Mouse (Mus musculus) brain, embryonic 14.5 days (tissue): Measurements from ENCODE around the gene Ube3a. TPM values are rescaled to one million over a fixed set of nuclear protein-coding genes. Genes with fewer than 3 reads are reported as not detected.

ENCODE experiments used
- DNase-seq: peaks from one replicate; pipeline ENCODE4 v3.0.0-alpha.2; 2011; ENCODE audit warnings: low read depth
- CTCF ChIP-seq: fragments of 200-500 bp; IDR thresholded peaks from 2 replicates; pipeline ENCODE4 v1.5.1; 2012; ENCODE audit warnings: inconsistent platforms, mild to moderate bottlenecking, moderate library complexity, borderline replicate concordance; ENCODE audit not compliant: insufficient read depth, insufficient read length; ENCODE audit errors: extremely low read depth
- POLR2A ChIP-seq: fragments of 200-500 bp; IDR thresholded peaks from 2 replicates; pipeline ENCODE4 v1.6.1; 2012; ENCODE audit warnings: mild to moderate bottlenecking, inconsistent platforms, borderline replicate concordance; ENCODE audit not compliant: poor library complexity, insufficient read depth, insufficient read length, severe bottlenecking; ENCODE audit errors: extremely low read depth
- polyA plus RNA-seq: library from polyadenylated mRNA; depleted of rRNA; stranded (reverse); fragments of >200 nt; gene quantifications from 2 replicates; pipeline ENCODE4 v1.2.3, GENCODE M21; 2012

The Ube3a gene
- polyA plus RNA-seq, 1 experiment = 41.1 TPM

GRCm38 (mm10) chr7:59245541-59245940 lies 17.0 kb downstream of the Ube3a start:
- peak; percentile 14 for DNase-seq
- TF ChIP-seq POLR2A = no peak
- TF ChIP-seq CTCF = peak; percentile 8; the same call in 1 of the 2 replicates

DNA sequence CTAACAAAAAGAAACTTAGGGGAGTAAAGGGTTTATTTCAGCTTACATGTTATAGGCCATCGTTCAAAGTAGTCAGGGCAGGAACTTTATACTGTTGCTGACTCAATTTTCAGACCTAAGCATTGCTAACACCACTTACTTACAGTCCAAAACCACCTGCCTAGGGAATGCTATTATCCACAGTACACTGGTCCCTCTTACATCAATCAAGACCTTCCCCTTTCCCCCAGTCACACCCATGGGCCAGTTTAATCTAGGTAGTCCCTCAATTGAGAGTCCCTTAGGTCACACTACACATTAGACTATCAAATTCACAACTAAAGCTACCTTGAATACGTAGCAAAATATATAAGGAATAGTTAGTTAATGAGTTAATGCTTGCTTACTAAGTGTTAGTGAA lies 24.8 kb downstream of the Ube3a start:
- no peak for DNase-seq
- TF ChIP-seq CTCF (no peak), POLR2A (no peak)

- TF ChIP-seq POLR2A = no peak
- TF ChIP-seq CTCF = no peak
- DNase-seq = no peak
Measured at GRCm38 (mm10) chr7:59265538-59265937, 37.0 kb downstream of the Ube3a start.

- TF ChIP-seq CTCF = no peak
- no peak for TF ChIP-seq POLR2A
- no peak for DNase-seq
Measured at GRCm38 (mm10) chr7:59271775-59272174, 43.2 kb downstream of the Ube3a start.

- TF ChIP-seq POLR2A (no peak), CTCF (no peak)
- DNase-seq = peak; percentile 15
Measured at GRCm38 (mm10) chr7:59312576-59312975, 84.0 kb downstream of the Ube3a start.

GRCm38 (mm10) chr7:59322759-59323158 lies 94.2 kb downstream of the Ube3a start:
- DNase-seq = no peak
- TF ChIP-seq POLR2A = no peak
- TF ChIP-seq CTCF = no peak
